Mouse (Mus musculus): ENCODE measurements around the gene Ubash3a.

DNA sequence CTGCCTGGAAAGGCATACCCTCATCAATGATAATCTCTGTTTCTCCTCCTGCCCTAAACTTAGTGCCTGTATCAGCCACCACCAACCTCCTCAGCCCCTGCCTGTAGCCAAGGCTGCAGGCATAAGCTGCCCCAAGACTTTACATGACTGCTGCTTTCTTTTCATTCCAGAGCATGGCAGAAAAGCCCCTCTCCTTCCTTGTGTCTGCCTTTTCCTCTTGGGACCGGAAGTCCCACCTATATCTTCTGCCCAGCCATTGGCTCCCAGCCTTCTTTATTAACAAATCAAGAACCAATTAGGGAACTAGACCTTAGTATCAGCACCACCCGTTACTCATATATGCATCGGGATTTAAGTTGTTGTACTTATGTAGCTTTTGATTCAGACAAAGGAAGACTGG, 79.5 kb downstream of the Ubash3a start:
- TF ChIP-seq CTCF (IDR thresholded peaks at IDR 0.05; ENCODE audit: borderline replicate concordance, insufficient read depth, low read length) (no peak), POLR2A (IDR thresholded peaks at IDR 0.05; ENCODE audit: low read depth, low read length) (no peak)

All from embryonic fibroblast, embryonic 13.5 days (primary cell).